Mouse (Mus musculus): ENCODE data around the gene Ccdc134. TPM values are rescaled to one million over a fixed set of nuclear protein-coding genes. Genes with fewer than 3 reads are reported as not detected.
A peak's percentile ranks its signal among the peaks of the same experiment; 100 is the strongest.
"Not testable (repeated sequence)": the region's sequence is repeated elsewhere in the genome, so short reads cannot be mapped to it uniquely, and the experiment has no call there.

The Ccdc134 gene
- polyA plus RNA-seq (2015; fragmentation: Nextera tagmentation; extraction: Ambion mirVana): 24.6 and 28.8 TPM in 2 replicates

DNA sequence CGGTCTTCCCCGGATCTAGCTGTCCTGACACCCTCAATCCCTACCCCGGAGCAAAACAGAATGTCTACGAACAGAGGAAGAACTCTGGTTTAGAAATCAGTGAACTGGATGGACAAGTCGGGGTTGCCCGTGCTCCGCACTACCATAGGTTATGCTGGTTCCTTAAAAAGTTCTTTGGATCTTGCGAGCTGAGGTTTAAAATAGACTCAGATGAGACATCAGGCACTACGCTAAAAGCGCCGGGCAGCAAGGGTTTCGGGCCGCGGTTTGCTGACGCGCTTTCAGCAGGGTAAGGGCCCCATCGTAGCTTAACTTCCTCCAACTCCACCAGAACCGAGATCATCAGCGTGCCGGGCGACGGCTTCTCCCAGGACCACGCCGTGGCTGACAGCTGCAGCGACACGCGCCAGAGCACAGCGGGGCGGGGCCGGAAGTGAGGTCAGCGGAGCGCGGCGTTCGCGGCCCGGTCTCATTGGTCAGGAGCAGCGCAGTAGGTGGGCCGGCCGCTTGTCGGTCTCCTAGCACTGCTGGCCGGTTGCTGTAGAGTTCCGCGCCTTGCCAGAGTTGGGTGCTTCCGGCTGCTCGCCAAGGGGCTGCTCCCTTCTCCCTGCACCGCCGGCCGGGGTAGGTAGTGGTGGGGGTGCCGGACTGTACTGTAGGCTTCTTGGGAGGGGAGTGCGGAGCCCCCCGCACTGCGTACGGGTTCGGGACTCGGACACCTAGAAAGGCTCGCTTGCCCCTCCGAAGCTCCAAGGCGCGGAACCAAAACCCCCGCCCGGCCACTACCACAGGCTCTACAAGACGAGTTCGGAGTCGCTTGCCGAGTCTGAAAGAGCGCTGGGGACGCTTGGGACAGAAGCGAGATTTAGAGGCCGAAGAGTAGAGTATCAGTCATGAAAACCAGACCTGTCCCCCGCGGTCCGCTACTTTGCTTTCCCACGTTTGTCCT lies at the start of gene Ccdc134:
Ccdc134 (plus strand) TSS at position 497 of the 949 bp plus-strand sequence.
- H3K9me3 ChIP-seq: no peaks in the 10 kb centered on the region
- under 1% methylated on average over 69 of the region's 74 CpGs for WGBS
- peaks cover 3% of the 10 kb centered on the region; the same call in 1 of the 2 replicates for H3K27me3 ChIP-seq
- H3K4me3 ChIP-seq: peak within 1 kb of the TSS; percentile 67
- ATAC-seq (ENCODE audit: insufficient number of reproducible peaks, low FRiP score, low TSS enrichment, low read depth): peak; percentile 95
- H3K9ac ChIP-seq: peak within 1 kb of the TSS; percentile 65
- H3K27ac ChIP-seq: peak within 1 kb of the TSS; percentile 76
- peaks cover 12% of the 10 kb centered on the region for H3K36me3 ChIP-seq
- peaks cover 15% of the 10 kb centered on the region for H3K4me1 ChIP-seq
- peak within 1 kb of the TSS; percentile 82 for H3K4me2 ChIP-seq

GRCm38 (mm10) chr15:82079883-82080282 lies 47.8 kb upstream of the Ccdc134 start:
- H3K27me3 ChIP-seq: no peaks in the 10 kb centered on the region
- WGBS: 61% methylated on average over 10 of the region's 10 CpGs
- no peaks in the 10 kb centered on the region for H3K4me1 ChIP-seq
- H3K27ac ChIP-seq: no peak overlapping the region
- no peak overlapping the region for H3K9ac ChIP-seq
- no peaks in the 10 kb centered on the region for H3K36me3 ChIP-seq
- H3K9me3 ChIP-seq: no peaks in the 10 kb centered on the region
- H3K4me2 ChIP-seq: no peak overlapping the region
- H3K4me3 ChIP-seq: no peak overlapping the region
- no peak for ATAC-seq (ENCODE audit: insufficient number of reproducible peaks, low FRiP score, low TSS enrichment, low read depth)

- Histone ChIP-seq H3K4me3 (no peak overlapping the region), H3K9me3 (no peaks in the 10 kb centered on the region), H3K36me3 (no peaks in the 10 kb centered on the region), H3K9ac (no peak overlapping the region), H3K4me1 (no peaks in the 10 kb centered on the region), H3K27me3 (no peaks in the 10 kb centered on the region), H3K27ac (no peak overlapping the region), H3K4me2 (no peak overlapping the region)
- 34% methylated on average over 7 of the region's 7 CpGs for WGBS
- no peak for ATAC-seq (ENCODE audit: insufficient number of reproducible peaks, low FRiP score, low TSS enrichment, low read depth)
Measured at GRCm38 (mm10) chr15:82081161-82081560, 46.6 kb upstream of the Ccdc134 start.

- no peaks in the 10 kb centered on the region for H3K9me3 ChIP-seq
- H3K4me3 ChIP-seq: no peak overlapping the region
- H3K9ac ChIP-seq: no peak overlapping the region
- no peak overlapping the region for H3K4me2 ChIP-seq
- 0 out of 2 replicates have a peak, but pooled peaks cover 6% of the 10 kb centered on the region for H3K27me3 ChIP-seq
- H3K36me3 ChIP-seq: no peaks in the 10 kb centered on the region
- H3K27ac ChIP-seq: no peak overlapping the region
- ATAC-seq (ENCODE audit: insufficient number of reproducible peaks, low FRiP score, low TSS enrichment, low read depth): no peak
- WGBS: 82% methylated on average over 9 of the region's 9 CpGs
- H3K4me1 ChIP-seq: no peaks in the 10 kb centered on the region
Measured at GRCm38 (mm10) chr15:82085606-82086005, 42.1 kb upstream of the Ccdc134 start.

DNA sequence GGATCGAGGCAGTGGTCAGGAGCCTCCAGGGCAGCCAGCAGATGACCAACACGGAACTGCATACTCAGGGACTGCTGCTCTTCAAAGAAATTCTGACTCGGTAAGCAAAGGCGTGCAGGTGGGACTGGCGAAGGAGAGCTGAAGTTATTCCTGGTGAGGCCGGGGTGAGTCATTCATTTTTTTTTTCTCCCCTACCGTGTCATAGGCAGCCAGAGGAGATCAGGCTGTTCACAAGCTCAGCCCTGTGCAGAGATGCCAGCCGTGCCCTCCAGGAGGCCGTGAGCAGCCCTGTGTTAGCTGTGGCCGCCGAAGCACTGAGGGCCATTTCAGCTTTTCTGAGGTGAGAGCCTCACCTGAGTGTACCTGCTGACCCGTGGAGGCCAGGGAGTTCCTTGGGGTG lies 41.6 kb upstream of the Ccdc134 start:
- Histone ChIP-seq H3K4me2 (no peak overlapping the region), H3K4me3 (no peak overlapping the region), H3K4me1 (no peaks in the 10 kb centered on the region), H3K9me3 (no peaks in the 10 kb centered on the region), H3K27ac (no peak overlapping the region), H3K9ac (no peak overlapping the region), H3K27me3 (0 out of 2 replicates have a peak, but pooled peaks cover 6% of the 10 kb centered on the region), H3K36me3 (no peaks in the 10 kb centered on the region)
- no peak for ATAC-seq (ENCODE audit: insufficient number of reproducible peaks, low FRiP score, low TSS enrichment, low read depth)
- WGBS: 77% methylated on average over 12 of the region's 12 CpGs

GRCm38 (mm10) chr15:82087266-82087665 lies 40.5 kb upstream of the Ccdc134 start:
- Histone ChIP-seq H3K27ac (no peak overlapping the region), H3K4me2 (no peak overlapping the region), H3K4me1 (no peaks in the 10 kb centered on the region), H3K9ac (no peak overlapping the region), H3K27me3 (0 out of 2 replicates have a peak, but pooled peaks cover 6% of the 10 kb centered on the region), H3K36me3 (no peaks in the 10 kb centered on the region), H3K4me3 (no peak overlapping the region), H3K9me3 (no peaks in the 10 kb centered on the region)
- no peak for ATAC-seq (ENCODE audit: insufficient number of reproducible peaks, low FRiP score, low TSS enrichment, low read depth)
- 11% methylated on average over 10 of the region's 10 CpGs for WGBS

DNA sequence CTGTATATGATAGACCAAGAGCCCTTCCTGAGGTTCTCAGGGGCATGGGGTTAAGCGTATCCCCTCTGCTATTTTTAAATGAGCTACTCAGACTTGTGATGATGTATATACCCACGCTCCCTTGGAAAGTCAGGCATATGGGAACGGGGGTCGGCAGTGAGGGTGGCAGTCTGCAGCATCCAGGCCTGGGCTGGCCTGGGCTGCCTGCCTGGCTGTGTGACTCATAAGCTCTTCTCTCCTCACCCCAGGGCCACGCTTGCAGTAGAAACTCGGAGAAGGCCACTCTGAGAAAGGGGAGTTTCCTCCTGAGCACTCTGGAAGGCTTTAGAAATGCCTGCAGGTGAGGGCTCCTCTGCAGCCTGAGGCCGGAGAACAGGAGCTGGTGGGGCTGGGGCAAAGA lies 36.7 kb upstream of the Ccdc134 start:
- no peak overlapping the region for H3K9ac ChIP-seq
- H3K27ac ChIP-seq: no peak overlapping the region
- whole genome bisulfite sequencing: 79% methylated on average over 7 of the region's 7 CpGs
- ATAC-seq (ENCODE audit: insufficient number of reproducible peaks, low FRiP score, low TSS enrichment, low read depth): no peak
- H3K27me3 ChIP-seq: 0 out of 2 replicates have a peak, but pooled peaks cover 6% of the 10 kb centered on the region
- no peaks in the 10 kb centered on the region for H3K4me1 ChIP-seq
- H3K36me3 ChIP-seq: no peaks in the 10 kb centered on the region
- no peak overlapping the region for H3K4me2 ChIP-seq
- no peak overlapping the region for H3K4me3 ChIP-seq
- H3K9me3 ChIP-seq: no peaks in the 10 kb centered on the region

DNA sequence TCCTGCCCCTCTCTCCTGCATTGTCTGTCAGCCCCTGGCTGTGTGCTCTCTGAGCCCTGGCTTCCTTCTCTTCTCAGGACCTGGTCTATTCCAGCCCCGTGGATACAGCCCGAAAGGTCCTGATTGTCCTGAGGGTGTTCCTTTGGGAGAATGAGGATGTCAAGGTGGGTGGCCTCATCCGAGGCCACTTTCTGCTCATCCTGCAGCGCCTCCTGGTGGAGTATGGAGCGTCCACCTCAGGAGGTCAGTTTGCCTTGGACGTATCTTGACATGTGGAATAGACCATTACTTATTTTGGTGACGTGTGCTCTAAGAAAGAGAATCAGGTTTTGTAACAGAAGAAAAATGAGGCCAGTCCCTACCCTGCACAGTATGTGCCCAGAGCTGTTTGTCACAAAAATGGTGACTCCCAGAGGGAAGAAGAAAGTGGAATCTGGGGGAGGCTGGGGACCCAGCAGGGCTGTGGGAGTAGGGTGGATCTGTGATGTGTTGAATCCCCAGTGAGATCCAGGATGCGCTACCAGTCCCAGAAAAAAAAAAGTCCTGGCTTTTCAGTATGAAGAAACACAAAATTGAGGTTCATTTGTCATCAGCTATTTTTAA lies 20.7 kb upstream of the Ccdc134 start:
- no peaks in the 10 kb centered on the region for H3K4me1 ChIP-seq
- no peaks in the 10 kb centered on the region for H3K9me3 ChIP-seq
- no peak overlapping the region for H3K4me2 ChIP-seq
- H3K36me3 ChIP-seq: no peaks in the 10 kb centered on the region
- H3K9ac ChIP-seq: no peak overlapping the region
- no peak overlapping the region for H3K4me3 ChIP-seq
- no peak for ATAC-seq (ENCODE audit: insufficient number of reproducible peaks, low FRiP score, low TSS enrichment, low read depth)
- WGBS: 22% methylated on average over 8 of the region's 8 CpGs
- no peak overlapping the region for H3K27ac ChIP-seq
- no peaks in the 10 kb centered on the region for H3K27me3 ChIP-seq

DNA sequence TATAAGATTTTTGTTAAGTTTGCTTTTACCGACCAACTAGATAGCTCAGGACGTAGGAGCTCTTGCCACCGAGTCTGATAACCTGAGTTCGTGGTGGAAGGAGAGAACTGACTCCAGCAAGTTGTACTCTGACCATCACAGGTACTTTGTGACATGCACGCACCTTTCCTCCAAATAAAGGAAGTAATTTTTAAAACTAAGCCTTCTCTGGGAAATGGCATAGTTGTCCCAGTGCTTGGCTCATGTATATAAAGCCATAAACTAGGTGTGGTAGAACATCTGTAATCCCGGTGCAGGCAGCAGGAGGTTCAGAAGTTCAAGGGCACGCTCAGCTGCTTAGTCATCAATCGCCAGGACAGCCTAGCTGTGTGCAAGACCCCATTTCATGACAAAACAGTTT lies 7.2 kb upstream of the Ccdc134 start:
- H3K27me3 ChIP-seq: peaks cover 3% of the 10 kb centered on the region; the same call in 1 of the 2 replicates
- H3K9ac ChIP-seq: no peak overlapping the region
- no peaks in the 10 kb centered on the region for H3K36me3 ChIP-seq
- H3K27ac ChIP-seq: no peak overlapping the region
- H3K9me3 ChIP-seq: no peaks in the 10 kb centered on the region
- WGBS: 71% methylated on average over 8 of the region's 8 CpGs
- no peak overlapping the region for H3K4me3 ChIP-seq
- no peak overlapping the region for H3K4me2 ChIP-seq
- no peaks in the 10 kb centered on the region for H3K4me1 ChIP-seq
- ATAC-seq (ENCODE audit: insufficient number of reproducible peaks, low FRiP score, low TSS enrichment, low read depth): no peak

DNA sequence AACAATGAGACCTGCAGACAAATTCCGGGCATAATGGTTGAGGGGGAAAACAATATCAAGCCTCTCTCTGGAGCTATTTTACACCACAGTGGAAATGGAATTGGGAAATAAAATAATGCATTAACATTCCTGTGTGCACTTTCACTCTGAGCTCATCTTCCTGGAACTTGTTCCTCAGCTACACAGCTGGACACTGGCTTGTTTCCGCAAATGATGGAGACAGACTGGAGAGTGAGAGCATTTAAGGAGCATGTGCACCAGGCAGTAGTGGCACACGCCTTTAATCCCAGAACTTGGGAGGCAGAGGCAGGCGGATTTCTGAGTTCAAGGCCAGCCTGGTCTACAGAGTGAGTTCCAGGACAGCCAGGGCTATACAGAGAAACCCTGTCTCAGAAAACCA lies 1.0 kb upstream of the Ccdc134 start:
- not testable (repeated sequence) for H3K9ac ChIP-seq; H3K9me3 ChIP-seq; ATAC-seq (ENCODE audit: insufficient number of reproducible peaks, low FRiP score, low TSS enrichment, low read depth); H3K27me3 ChIP-seq; H3K27ac ChIP-seq
- peaks cover 12% of the 10 kb centered on the region; the same call in 1 of the 2 replicates for H3K36me3 ChIP-seq
- peak overlapping the region; percentile 82; the same call in 1 of the 2 replicates for H3K4me2 ChIP-seq
- H3K4me1 ChIP-seq: peaks cover 15% of the 10 kb centered on the region
- H3K4me3 ChIP-seq: peak overlapping the region; percentile 67; the same call in 1 of the 2 replicates
- WGBS: 77% methylated on average over 4 of the region's 4 CpGs

- Histone ChIP-seq H3K4me3 (peak overlapping the region; percentile 67), H3K9ac (peak overlapping the region; percentile 65), H3K4me1 (peaks cover 15% of the 10 kb centered on the region), H3K9me3 (no peaks in the 10 kb centered on the region), H3K36me3 (peaks cover 12% of the 10 kb centered on the region), H3K27ac (peak overlapping the region; percentile 76), H3K4me2 (peak overlapping the region; percentile 82), H3K27me3 (peaks cover 3% of the 10 kb centered on the region; the same call in 1 of the 2 replicates)
- 4% methylated on average over 5 of the region's 5 CpGs for WGBS
- no peak for ATAC-seq (ENCODE audit: insufficient number of reproducible peaks, low FRiP score, low TSS enrichment, low read depth)
Measured at GRCm38 (mm10) chr15:82128398-82128797, 676 bp downstream of the Ccdc134 start.

- Histone ChIP-seq H3K27me3 (no peaks in the 10 kb centered on the region), H3K9me3 (no peaks in the 10 kb centered on the region), H3K4me2 (no peak overlapping the region), H3K9ac (no peak overlapping the region), H3K4me3 (no peak overlapping the region), H3K4me1 (peaks cover 15% of the 10 kb centered on the region), H3K27ac (no peak overlapping the region), H3K36me3 (peaks cover 12% of the 10 kb centered on the region)
- no peak for ATAC-seq (ENCODE audit: insufficient number of reproducible peaks, low FRiP score, low TSS enrichment, low read depth)
- 67% methylated on average over 7 of the region's 7 CpGs for WGBS
Measured at GRCm38 (mm10) chr15:82130599-82130998, 2.9 kb downstream of the Ccdc134 start.

Data from limb, embryonic 15.5 days (tissue).